Mouse (Mus musculus): ENCODE data around the gene Tgif1.

- TF ChIP-seq POLR2A (IDR thresholded peaks at IDR 0.05; ENCODE audit: low read depth, low read length) (no peak), CTCF (IDR thresholded peaks at IDR 0.05; ENCODE audit: borderline replicate concordance, insufficient read depth, low read length) (no peak)
Measured at GRCm38 (mm10) chr17:70794722-70795121, 58.6 kb downstream of the Tgif1 start.
